Mouse (Mus musculus): ENCODE data around the gene Srl. TPM values are rescaled to one million over a fixed set of nuclear protein-coding genes. Genes with fewer than 3 reads are reported as not detected.

Srl gene
- polyA plus RNA-seq, 1 experiment from 2014 or later = 10.5 TPM

DNA sequence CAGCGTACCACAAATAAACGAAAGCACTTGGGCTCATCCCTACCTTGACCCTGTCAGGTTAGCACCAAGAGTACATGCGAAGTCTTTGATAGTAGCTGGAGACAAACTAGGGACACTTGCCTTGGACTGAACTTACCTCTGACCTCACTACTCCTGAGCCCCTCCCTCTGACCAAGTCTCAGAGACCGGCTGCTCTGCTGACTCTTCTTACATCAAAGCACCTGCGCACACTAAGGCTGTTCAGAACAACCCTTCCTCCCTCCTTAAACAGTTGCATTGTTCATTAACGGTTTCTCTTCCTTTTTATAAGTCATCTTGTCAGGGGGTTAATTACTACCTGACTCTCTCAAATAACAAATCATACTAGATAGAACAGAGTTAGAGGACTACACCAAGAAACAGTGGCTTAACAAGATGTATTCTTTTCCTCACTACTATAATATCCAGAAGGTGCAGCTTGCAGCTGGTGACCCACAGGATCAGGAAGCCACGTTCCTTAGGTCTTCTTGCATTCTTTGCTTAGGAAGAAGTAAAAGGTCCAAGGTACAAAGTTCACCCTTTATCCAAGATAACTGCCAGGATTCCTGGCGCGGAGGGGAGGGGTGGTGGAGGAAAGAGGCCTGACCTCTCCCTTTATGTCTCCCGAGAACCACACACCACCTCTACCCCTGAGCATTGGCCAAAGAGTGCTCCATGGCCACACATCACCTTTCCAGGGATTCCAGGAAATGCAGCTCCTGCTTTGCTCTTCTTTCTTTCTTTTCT lies 102.1 kb downstream of the Srl start:
- no peak for ATAC-seq (ENCODE audit: insufficient number of reproducible peaks, insufficient read depth, low FRiP score, low read depth)
- 47% methylated on average over 10 of the region's 10 CpGs for WGBS

DNA sequence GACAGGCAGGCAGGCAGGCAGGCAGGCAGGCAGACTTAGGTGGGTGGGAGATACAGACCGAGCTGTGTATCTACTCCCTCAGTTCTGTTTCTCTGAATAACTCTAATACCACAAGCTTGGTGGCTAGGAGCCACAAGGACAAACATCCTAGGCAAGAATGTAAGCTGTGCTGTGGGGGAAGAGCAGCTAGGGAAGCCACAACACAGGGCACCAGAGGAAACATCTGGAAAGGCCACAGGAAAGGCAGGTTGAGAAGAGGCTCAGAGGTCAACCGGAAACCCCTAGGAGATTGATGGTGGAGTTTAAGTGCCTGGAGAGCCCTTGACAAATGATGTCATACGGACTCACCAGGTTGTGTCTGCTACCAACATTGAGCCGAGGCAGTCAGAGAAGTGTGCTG lies 104.9 kb downstream of the Srl start:
- Histone ChIP-seq H3K9me3 (ENCODE audit: control insufficient read depth, low read depth, low read length) (no peaks in the 10 kb centered on the region), H3K27me3 (ENCODE audit: control insufficient read depth, insufficient read depth, low read length) (no peaks in the 10 kb centered on the region), H3K36me3 (ENCODE audit: control insufficient read depth, insufficient read depth, low read length) (no peaks in the 10 kb centered on the region), H3K4me1 (ENCODE audit: control insufficient read depth, insufficient read depth, low read length) (no peaks in the 10 kb centered on the region), H3K4me2 (replicated peaks; ENCODE audit: low read depth, low read length) (no peak overlapping the region), H3K9ac (replicated peaks; ENCODE audit: low read depth, low read length) (no peak overlapping the region), H3K4me3 (ENCODE audit: low read depth, low read length) (no peak overlapping the region), H3K27ac (ENCODE audit: low read length) (no peak overlapping the region)
- no peak for ATAC-seq (ENCODE audit: insufficient number of reproducible peaks, insufficient read depth, low FRiP score, low read depth)
- whole genome bisulfite sequencing = 32% methylated on average over 4 of the region's 4 CpGs

More for the DNA sequence above, 102.1 kb downstream of the Srl start:
- Histone ChIP-seq H3K9me3 (ENCODE audit: control insufficient read depth, low read depth, low read length) (no peaks in the 10 kb centered on the region), H3K27ac (ENCODE audit: low read length) (no peak overlapping the region), H3K27me3 (ENCODE audit: control insufficient read depth, insufficient read depth, low read length) (no peaks in the 10 kb centered on the region), H3K4me3 (ENCODE audit: low read depth, low read length) (no peak overlapping the region), H3K9ac (replicated peaks; ENCODE audit: low read depth, low read length) (no peak overlapping the region), H3K4me2 (replicated peaks; ENCODE audit: low read depth, low read length) (no peak overlapping the region), H3K36me3 (ENCODE audit: control insufficient read depth, insufficient read depth, low read length) (no peaks in the 10 kb centered on the region), H3K4me1 (ENCODE audit: control insufficient read depth, insufficient read depth, low read length) (no peaks in the 10 kb centered on the region)

DNA sequence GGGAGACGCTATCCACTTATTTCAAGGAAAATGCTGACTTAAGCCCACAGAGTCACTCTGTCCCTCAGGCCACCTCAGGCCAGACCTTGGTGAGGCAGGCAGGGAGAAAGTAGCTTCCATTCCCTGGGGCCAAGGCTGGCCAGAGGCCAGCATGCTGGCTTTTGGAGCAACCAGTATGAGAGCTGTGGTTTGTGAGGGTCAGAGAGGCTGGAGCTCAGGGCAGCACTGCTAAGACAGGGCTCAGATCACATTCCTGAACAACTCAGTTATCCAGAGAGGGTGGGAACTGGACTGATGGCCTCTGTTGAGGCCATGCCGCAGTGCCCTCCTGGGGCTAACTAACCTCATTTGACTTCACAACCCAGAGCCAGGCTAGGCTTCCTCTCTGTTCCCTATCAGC lies 106.2 kb downstream of the Srl start:
- WGBS = 90% methylated on average over 2 of the region's 2 CpGs
- H3K9ac ChIP-seq (replicated peaks; ENCODE audit: low read depth, low read length) = no peak overlapping the region
- no peak for ATAC-seq (ENCODE audit: insufficient number of reproducible peaks, insufficient read depth, low FRiP score, low read depth)
- no peaks in the 10 kb centered on the region for H3K27me3 ChIP-seq (ENCODE audit: control insufficient read depth, insufficient read depth, low read length)
- no peaks in the 10 kb centered on the region for H3K9me3 ChIP-seq (ENCODE audit: control insufficient read depth, low read depth, low read length)
- H3K4me2 ChIP-seq (replicated peaks; ENCODE audit: low read depth, low read length) = no peak overlapping the region
- H3K4me1 ChIP-seq (ENCODE audit: control insufficient read depth, insufficient read depth, low read length) = no peaks in the 10 kb centered on the region
- no peak overlapping the region for H3K27ac ChIP-seq (ENCODE audit: low read length)
- H3K36me3 ChIP-seq (ENCODE audit: control insufficient read depth, insufficient read depth, low read length) = no peaks in the 10 kb centered on the region
- H3K4me3 ChIP-seq (ENCODE audit: low read depth, low read length) = no peak overlapping the region

DNA sequence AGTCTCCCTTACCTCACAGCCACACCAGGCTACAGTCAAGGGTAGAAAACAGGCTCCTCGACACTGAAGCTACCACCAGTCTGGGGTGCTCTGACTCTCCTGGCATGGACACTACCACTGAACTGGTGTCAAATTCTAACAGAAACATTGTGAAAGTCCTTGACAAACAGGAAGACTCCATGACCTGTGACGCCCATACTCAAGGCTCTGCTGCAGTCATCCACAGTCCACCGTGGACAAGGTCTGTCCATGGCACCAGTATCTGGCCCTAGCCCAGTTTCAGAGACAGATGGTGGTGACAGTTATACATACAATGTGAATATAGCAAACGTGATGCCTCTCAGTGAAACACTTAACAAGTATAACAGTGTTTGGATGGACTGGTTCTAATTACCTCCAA lies 109.8 kb downstream of the Srl start:
- Histone ChIP-seq H3K9ac (replicated peaks; ENCODE audit: low read depth, low read length) (no peak overlapping the region), H3K27me3 (ENCODE audit: control insufficient read depth, insufficient read depth, low read length) (no peaks in the 10 kb centered on the region), H3K9me3 (ENCODE audit: control insufficient read depth, low read depth, low read length) (no peaks in the 10 kb centered on the region), H3K36me3 (ENCODE audit: control insufficient read depth, insufficient read depth, low read length) (no peaks in the 10 kb centered on the region), H3K4me1 (ENCODE audit: control insufficient read depth, insufficient read depth, low read length) (no peaks in the 10 kb centered on the region), H3K4me2 (replicated peaks; ENCODE audit: low read depth, low read length) (no peak overlapping the region), H3K4me3 (ENCODE audit: low read depth, low read length) (no peak overlapping the region), H3K27ac (ENCODE audit: low read length) (no peak overlapping the region)
- ATAC-seq (ENCODE audit: insufficient number of reproducible peaks, insufficient read depth, low FRiP score, low read depth) = no peak
- WGBS = 64% methylated on average over 4 of the region's 4 CpGs

DNA sequence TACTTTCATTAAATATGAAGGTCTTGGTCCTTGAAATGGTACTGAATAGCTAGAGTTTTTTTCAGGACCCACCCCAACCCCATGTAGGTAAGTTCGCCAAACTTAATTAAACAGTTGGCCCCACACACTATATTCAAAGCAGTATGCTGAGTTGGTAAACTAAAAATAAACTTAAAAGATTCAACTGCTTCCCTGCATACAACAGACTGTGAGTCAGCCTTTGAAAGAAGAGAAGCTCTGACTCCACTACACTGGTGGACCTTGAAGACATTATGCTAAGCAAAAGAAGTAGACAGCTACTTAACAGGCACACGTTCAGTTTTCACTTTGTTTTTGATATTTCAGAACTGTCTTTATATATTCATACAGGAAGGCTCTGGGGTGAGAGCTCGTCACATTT lies 110.6 kb downstream of the Srl start:
- Histone ChIP-seq H3K9ac (replicated peaks; ENCODE audit: low read depth, low read length) (no peak overlapping the region), H3K4me2 (replicated peaks; ENCODE audit: low read depth, low read length) (no peak overlapping the region), H3K4me1 (ENCODE audit: control insufficient read depth, insufficient read depth, low read length) (no peaks in the 10 kb centered on the region), H3K4me3 (ENCODE audit: low read depth, low read length) (no peak overlapping the region), H3K27ac (ENCODE audit: low read length) (no peak overlapping the region), H3K36me3 (ENCODE audit: control insufficient read depth, insufficient read depth, low read length) (no peaks in the 10 kb centered on the region), H3K27me3 (ENCODE audit: control insufficient read depth, insufficient read depth, low read length) (no peaks in the 10 kb centered on the region), H3K9me3 (ENCODE audit: control insufficient read depth, low read depth, low read length) (no peaks in the 10 kb centered on the region)
- WGBS = 84% methylated on average over 3 of the region's 3 CpGs
- no peak for ATAC-seq (ENCODE audit: insufficient number of reproducible peaks, insufficient read depth, low FRiP score, low read depth)

DNA sequence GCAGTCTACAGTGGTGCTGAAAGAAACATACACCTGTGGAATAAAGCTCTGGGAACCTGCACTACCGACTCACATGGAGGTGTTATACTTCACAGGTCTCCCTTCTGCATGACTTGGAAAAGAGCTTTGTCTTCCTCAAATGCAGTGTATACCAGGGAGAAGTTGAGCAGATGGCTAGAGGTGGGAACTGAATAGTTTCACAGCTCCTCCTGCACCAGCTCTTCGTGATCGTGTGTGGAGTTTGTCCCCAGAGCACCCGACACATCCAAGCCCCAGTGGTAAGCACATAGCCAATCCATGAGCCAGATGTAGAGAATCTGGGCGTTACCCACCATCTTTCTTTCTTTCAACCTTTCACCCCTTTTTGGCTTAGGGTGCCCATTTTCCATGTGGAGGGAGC lies 111.4 kb downstream of the Srl start:
- H3K27ac ChIP-seq (ENCODE audit: low read length) = no peak overlapping the region
- H3K36me3 ChIP-seq (ENCODE audit: control insufficient read depth, insufficient read depth, low read length) = no peaks in the 10 kb centered on the region
- no peak for ATAC-seq (ENCODE audit: insufficient number of reproducible peaks, insufficient read depth, low FRiP score, low read depth)
- no peak overlapping the region for H3K9ac ChIP-seq (replicated peaks; ENCODE audit: low read depth, low read length)
- no peak overlapping the region for H3K4me2 ChIP-seq (replicated peaks; ENCODE audit: low read depth, low read length)
- 76% methylated on average over 5 of the region's 5 CpGs for WGBS
- H3K9me3 ChIP-seq (ENCODE audit: control insufficient read depth, low read depth, low read length) = no peaks in the 10 kb centered on the region
- no peaks in the 10 kb centered on the region for H3K27me3 ChIP-seq (ENCODE audit: control insufficient read depth, insufficient read depth, low read length)
- no peak overlapping the region for H3K4me3 ChIP-seq (ENCODE audit: low read depth, low read length)
- H3K4me1 ChIP-seq (ENCODE audit: control insufficient read depth, insufficient read depth, low read length) = no peaks in the 10 kb centered on the region

Other genes with a start within 250 kb of the Srl start
- gene Adcy9, start 121.3 kb downstream of the Srl start, polyA plus RNA-seq (2014; fragmentation: Nextera tagmentation; extraction: Ambion mirVana) = 1.2 and 1.4 TPM in 2 replicates
- 24.9 and 25.7 TPM in 2 replicates for gene Tfap4, start 18.0 kb upstream of the Srl start, polyA plus RNA-seq (2014; fragmentation: Nextera tagmentation; extraction: Ambion mirVana)
- gene Glis2, start 52.9 kb upstream of the Srl start, polyA plus RNA-seq (2014; fragmentation: Nextera tagmentation; extraction: Ambion mirVana) = 31.0 and 34.7 TPM in 2 replicates
- gene Pam16, start 83.2 kb upstream of the Srl start, polyA plus RNA-seq (2014; fragmentation: Nextera tagmentation; extraction: Ambion mirVana) = 84.7 and 85.5 TPM in 2 replicates
- gene Vasn, start 98.1 kb upstream of the Srl start, polyA plus RNA-seq (2014; fragmentation: Nextera tagmentation; extraction: Ambion mirVana) = 17.5 and 20.4 TPM in 2 replicates
- 57.8 and 61.6 TPM in 2 replicates for gene Dnaja3, start 98.2 kb upstream of the Srl start, polyA plus RNA-seq (2014; fragmentation: Nextera tagmentation; extraction: Ambion mirVana)
- gene Coro7, start 138.0 kb upstream of the Srl start, polyA plus RNA-seq (2014; fragmentation: Nextera tagmentation; extraction: Ambion mirVana) = 15.0 and 16.6 TPM in 2 replicates
- gene Nmral1, start 177.5 kb upstream of the Srl start, polyA plus RNA-seq (2014; fragmentation: Nextera tagmentation; extraction: Ambion mirVana) = 69.7 and 70.6 TPM in 2 replicates
- 96.9 and 105 TPM in 2 replicates for gene Hmox2, start 184.5 kb upstream of the Srl start, polyA plus RNA-seq (2014; fragmentation: Nextera tagmentation; extraction: Ambion mirVana)
- gene Cdip1, start 248.5 kb upstream of the Srl start, polyA plus RNA-seq (2014; fragmentation: Nextera tagmentation; extraction: Ambion mirVana) = 83.6 and 87.0 TPM in 2 replicates